Mouse (Mus musculus): Measurements from ENCODE around the gene Krt79. TPM values are rescaled to one million over a fixed set of nuclear protein-coding genes. Genes with fewer than 3 reads are reported as not detected.

Gene Krt79
- 2.7 and 9.0 TPM in 2 replicates for polyA plus RNA-seq (2012; rRNA removed; ENCODE audit: low replicate concordance)

GRCm38 (mm10) chr15:101940274-101940829 is at the start of gene Krt79:
Krt79 (minus strand) TSS chr15:101940324.

DNA sequence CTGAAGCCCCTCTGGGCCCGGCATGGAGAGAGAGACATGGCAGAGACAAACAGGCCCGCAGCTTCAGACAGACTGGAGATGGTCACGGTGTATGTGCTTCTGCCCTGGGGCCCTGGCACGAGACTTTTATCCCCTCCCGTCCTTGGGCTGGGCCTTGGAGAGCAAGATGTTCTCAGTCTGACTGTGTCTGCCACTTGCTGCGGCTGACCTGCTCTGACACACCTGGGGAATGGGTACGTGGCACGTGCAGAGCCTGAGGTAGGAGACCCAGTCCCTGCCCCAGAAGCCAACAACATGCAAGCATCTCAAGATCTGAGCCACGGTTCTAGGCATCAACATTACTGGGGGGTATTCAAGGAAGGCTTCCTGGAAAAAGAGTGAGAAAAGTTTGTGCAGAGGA is 14.1 kb upstream of the Krt79 start, which contains the start of gene Krt78:
TSS of gene Krt78 (minus strand) at position 101 of the 400 bp plus-strand sequence.

DNA sequence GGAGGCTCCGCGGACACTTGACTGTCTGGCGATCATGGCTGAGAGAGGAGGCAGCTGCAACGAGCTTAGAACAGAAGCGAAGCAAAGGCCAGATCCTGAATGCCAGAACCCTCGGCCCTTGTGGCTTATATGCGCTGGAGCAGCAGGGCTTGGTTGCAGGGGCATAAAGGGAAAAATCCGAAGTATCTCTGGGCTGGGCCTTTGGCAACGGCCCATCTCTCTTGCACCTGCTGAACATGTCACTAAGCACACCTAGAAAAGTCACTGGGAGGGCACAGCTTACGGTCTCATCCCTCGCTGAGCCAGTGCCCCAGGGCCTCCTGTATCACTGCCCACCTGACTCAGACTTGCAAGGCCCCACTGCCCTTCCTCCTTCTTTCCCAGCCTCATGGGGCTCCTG is 15.5 kb downstream of the Krt79 start, which contains the start of gene Krt4:
TSS of gene Krt4 (minus strand) at position 101 of the 400 bp plus-strand sequence.

GRCm38 (mm10) chr15:101892820-101893219 is 47.3 kb downstream of the Krt79 start, which contains the start of gene Krt76:
Krt76 (minus strand) TSS chr15:101892920.

Other genes starting within 250 kb of the Krt79 start
- not detected in 2 replicates for gene Krt6a, start 246.0 kb downstream of the Krt79 start, polyA plus RNA-seq (2012; rRNA removed; ENCODE audit: low replicate concordance)
- 0.07 and 3.5 TPM in 2 replicates for gene Krt5, start 227.4 kb downstream of the Krt79 start, polyA plus RNA-seq (2012; rRNA removed; ENCODE audit: low replicate concordance)
- not detected in 2 replicates for gene Krt71, start 197.2 kb downstream of the Krt79 start, polyA plus RNA-seq (2012; rRNA removed; ENCODE audit: low replicate concordance)
- not detected in 2 replicates for gene Krt72, start 153.9 kb downstream of the Krt79 start, polyA plus RNA-seq (2012; rRNA removed; ENCODE audit: low replicate concordance)
- not detected in 2 replicates for gene Krt73, start 138.0 kb downstream of the Krt79 start, polyA plus RNA-seq (2012; rRNA removed; ENCODE audit: low replicate concordance)
- gene Krt2, start 122.2 kb downstream of the Krt79 start, polyA plus RNA-seq (2012; rRNA removed; ENCODE audit: low replicate concordance): 0.10 TPM in 1 of 2 replicates, not detected in the other
- gene Krt1, start 89.5 kb downstream of the Krt79 start, polyA plus RNA-seq (2012; rRNA removed; ENCODE audit: low replicate concordance): 0.08 TPM in 1 of 2 replicates, not detected in the other
- not detected in 2 replicates for gene Krt77, start 70.6 kb downstream of the Krt79 start, polyA plus RNA-seq (2012; rRNA removed; ENCODE audit: low replicate concordance)
- 0.13 TPM in 1 of 2 replicates, not detected in the other for gene Krt76, start 47.4 kb downstream of the Krt79 start, polyA plus RNA-seq (2012; rRNA removed; ENCODE audit: low replicate concordance)
- 0.07 and 0.53 TPM in 2 replicates for gene Krt4, start 15.6 kb downstream of the Krt79 start, polyA plus RNA-seq (2012; rRNA removed; ENCODE audit: low replicate concordance)
- 0.06 TPM in 2 replicates for gene Krt78, start 14.0 kb upstream of the Krt79 start, polyA plus RNA-seq (2012; rRNA removed; ENCODE audit: low replicate concordance)
- 2.4 and 188 TPM in 2 replicates for gene Krt8, start 64.2 kb upstream of the Krt79 start, polyA plus RNA-seq (2012; rRNA removed; ENCODE audit: low replicate concordance)
- 1.2 and 88.2 TPM in 2 replicates for gene Krt18, start 87.9 kb upstream of the Krt79 start, polyA plus RNA-seq (2012; rRNA removed; ENCODE audit: low replicate concordance)
- gene Eif4b, start 133.4 kb upstream of the Krt79 start, polyA plus RNA-seq (2012; rRNA removed; ENCODE audit: low replicate concordance): 50.5 and 145 TPM in 2 replicates
- gene Tns2, start 160.1 kb upstream of the Krt79 start, polyA plus RNA-seq (2012; rRNA removed; ENCODE audit: low replicate concordance): 150 and 234 TPM in 2 replicates
- gene Spryd3, start 195.9 kb upstream of the Krt79 start, polyA plus RNA-seq (2012; rRNA removed; ENCODE audit: low replicate concordance): 33.0 and 40.9 TPM in 2 replicates
- gene Igfbp6, start 204.0 kb upstream of the Krt79 start, polyA plus RNA-seq (2012; rRNA removed; ENCODE audit: low replicate concordance): 189 and 436 TPM in 2 replicates
- 0.47 and 1.2 TPM in 2 replicates for gene Soat2, start 210.2 kb upstream of the Krt79 start, polyA plus RNA-seq (2012; rRNA removed; ENCODE audit: low replicate concordance)

All from subcutaneous adipose tissue, adult 2 months (tissue).